Mouse (Mus musculus): ENCODE results near the gene Gin1. TPM values are rescaled to one million over a fixed set of nuclear protein-coding genes. Genes with fewer than 3 reads are reported as not detected.
A peak's percentile ranks its signal among the peaks of the same experiment; 100 is the strongest.

Gin1 gene
- polyA plus RNA-seq, 1 experiment from 2014 or later: 16.2 TPM

DNA sequence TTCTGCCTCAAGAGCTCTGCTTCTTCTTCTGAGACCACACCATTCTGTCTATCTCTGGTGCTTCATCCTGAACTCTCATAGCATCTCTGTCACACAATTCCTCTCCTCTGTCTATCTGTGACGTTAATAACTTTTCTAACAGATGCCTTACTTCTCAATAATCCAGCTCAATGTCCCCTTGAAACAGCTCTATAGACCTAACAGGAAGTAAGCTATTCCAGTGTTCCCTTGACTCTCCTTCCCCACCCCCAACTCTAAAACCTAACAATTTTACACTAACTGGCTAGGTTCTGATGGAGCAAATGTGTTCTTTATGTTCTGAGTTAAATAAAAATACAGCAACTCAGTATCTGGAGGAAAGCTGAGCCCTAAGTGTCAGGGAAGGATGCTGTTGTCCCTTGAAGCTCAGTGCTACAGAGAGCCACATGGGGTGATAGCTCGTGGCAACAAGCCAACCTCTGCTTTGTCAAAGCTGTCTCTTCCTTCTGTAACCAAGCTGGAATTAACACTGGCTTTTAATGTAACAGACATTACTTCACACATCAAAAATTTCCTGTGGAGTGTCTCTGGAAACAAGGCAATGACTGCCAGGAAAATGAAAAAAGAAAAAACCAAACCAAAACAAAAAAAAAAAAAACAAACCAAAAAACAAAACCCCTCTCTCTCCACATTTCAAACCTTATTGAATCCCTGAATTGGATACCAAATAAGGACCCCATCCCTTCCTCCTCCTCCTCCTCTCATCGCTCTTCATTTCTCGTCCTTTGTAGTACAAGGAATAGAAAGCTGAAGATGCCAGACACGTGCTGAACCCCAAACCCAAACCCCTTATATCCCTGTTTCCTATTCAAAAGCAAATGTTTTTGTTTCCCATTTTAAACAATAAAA, 63.7 kb downstream of the Gin1 start:
- WGBS: 65% methylated on average over 5 of the region's 5 CpGs
- no peak overlapping the region for H3K4me2 ChIP-seq (ENCODE audit: low read depth, low read length)

DNA sequence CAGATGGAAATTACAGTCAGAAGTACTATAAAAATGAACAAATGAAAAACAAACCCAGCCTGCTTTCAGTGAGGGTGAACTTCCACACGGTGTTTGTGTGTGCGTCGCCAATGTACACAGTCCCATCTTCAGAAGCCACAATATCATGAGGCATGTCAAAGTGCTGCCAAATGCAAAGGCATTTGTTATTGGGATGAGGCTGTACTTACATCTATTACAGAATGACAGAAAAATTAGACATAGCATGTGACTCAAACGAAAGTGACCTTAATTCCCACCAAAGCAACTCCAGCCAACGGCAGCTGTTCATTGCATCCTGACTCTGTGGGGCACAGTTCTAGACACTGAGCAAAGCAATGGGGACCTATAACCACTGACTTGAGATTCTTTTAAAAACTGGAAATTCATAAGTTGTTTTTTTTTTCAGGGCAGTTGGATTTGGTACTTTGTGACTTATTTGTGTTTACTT, 64.4 kb downstream of the Gin1 start:
- Histone ChIP-seq H3K4me1 (ENCODE audit: control insufficient read depth, insufficient read depth, low read length) (no peaks in the 10 kb centered on the region), H3K9me3 (ENCODE audit: control insufficient read depth, low read length) (no peaks in the 10 kb centered on the region), H3K9ac (replicated peaks; ENCODE audit: low read depth, low read length) (no peak overlapping the region), H3K27me3 (ENCODE audit: control insufficient read depth, insufficient read depth, low read length) (no peaks in the 10 kb centered on the region), H3K36me3 (ENCODE audit: control insufficient read depth, insufficient read depth, low read length) (no peaks in the 10 kb centered on the region), H3K4me3 (ENCODE audit: low read depth, low read length) (no peak overlapping the region), H3K27ac (ENCODE audit: low read depth, low read length) (no peak overlapping the region), H3K4me2 (ENCODE audit: low read depth, low read length) (no peak overlapping the region)
- no peak for ATAC-seq (ENCODE audit: low read depth)
- 78% methylated on average over 5 of the region's 5 CpGs for whole genome bisulfite sequencing

More for the DNA sequence above, 63.7 kb downstream of the Gin1 start:
- H3K27ac ChIP-seq (ENCODE audit: low read depth, low read length): 0 out of 2 replicates have a peak overlapping the region, but pooled peaks have one; percentile 12
- no peaks in the 10 kb centered on the region for H3K9me3 ChIP-seq (ENCODE audit: control insufficient read depth, low read length)
- H3K27me3 ChIP-seq (ENCODE audit: control insufficient read depth, insufficient read depth, low read length): no peaks in the 10 kb centered on the region
- H3K9ac ChIP-seq (replicated peaks; ENCODE audit: low read depth, low read length): no peak overlapping the region
- H3K4me1 ChIP-seq (ENCODE audit: control insufficient read depth, insufficient read depth, low read length): no peaks in the 10 kb centered on the region
- ATAC-seq (ENCODE audit: low read depth): peak; percentile 58; the same call in 1 of the 2 replicates
- no peaks in the 10 kb centered on the region for H3K36me3 ChIP-seq (ENCODE audit: control insufficient read depth, insufficient read depth, low read length)
- H3K4me3 ChIP-seq (ENCODE audit: low read depth, low read length): no peak overlapping the region

Other genes starting within 250 kb of the Gin1 start
- gene D1Ertd622e, start 108.1 kb upstream of the Gin1 start, polyA plus RNA-seq (2014; fragmentation: Nextera tagmentation; extraction: Ambion mirVana): 62.2 and 66.7 TPM in 2 replicates
- 89.2 and 97.7 TPM in 2 replicates for gene Ppip5k2, start 239 bp downstream of the Gin1 start, polyA plus RNA-seq (2014; fragmentation: Nextera tagmentation; extraction: Ambion mirVana)

Measured in neural tube, embryonic 14.5 days (tissue).